Mouse (Mus musculus): ENCODE data around the gene Zfp449. TPM values are rescaled to one million over a fixed set of nuclear protein-coding genes. Genes with fewer than 3 reads are reported as not detected.

Zfp449 gene
- total RNA-seq (2022): 1 to 10 TPM; 3.5 to 5.4 (median 4.8) TPM

- peak; percentile 64 to 77 for DNase-seq (ENCODE audit: low spot score in 2 of 2)
Observed at GRCm38 (mm10) chrX:56346176-56346931, at the start of gene Zfp449. Gene Zfp449, plus strand, starts transcription at chrX:56346400.

- no peak for DNase-seq (ENCODE audit: low spot score in 2 of 2)
Observed at GRCm38 (mm10) chrX:56307597-56307996, 38.6 kb upstream of the Zfp449 start.

DNA sequence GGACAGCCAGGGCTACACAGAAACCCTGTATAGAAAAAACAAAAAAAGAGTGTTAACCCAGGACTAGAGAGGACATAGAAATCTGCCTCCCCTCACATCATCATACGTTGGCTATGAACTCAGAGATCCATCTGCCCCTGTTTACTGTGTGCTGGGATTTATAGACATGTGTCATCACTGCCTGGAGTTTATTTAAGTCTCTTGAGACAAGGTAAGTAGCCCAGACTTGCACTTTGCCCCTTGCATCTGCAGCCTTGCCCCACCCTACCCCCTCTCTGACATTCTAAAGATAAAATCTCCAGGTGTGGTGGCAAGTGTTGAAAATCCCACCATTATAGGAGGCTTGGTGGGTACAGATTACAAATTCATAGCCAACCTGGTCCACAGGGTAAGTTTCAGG lies 33.4 kb upstream of the Zfp449 start:
- DNase-seq (ENCODE audit: low spot score in 2 of 2): no peak

DNA sequence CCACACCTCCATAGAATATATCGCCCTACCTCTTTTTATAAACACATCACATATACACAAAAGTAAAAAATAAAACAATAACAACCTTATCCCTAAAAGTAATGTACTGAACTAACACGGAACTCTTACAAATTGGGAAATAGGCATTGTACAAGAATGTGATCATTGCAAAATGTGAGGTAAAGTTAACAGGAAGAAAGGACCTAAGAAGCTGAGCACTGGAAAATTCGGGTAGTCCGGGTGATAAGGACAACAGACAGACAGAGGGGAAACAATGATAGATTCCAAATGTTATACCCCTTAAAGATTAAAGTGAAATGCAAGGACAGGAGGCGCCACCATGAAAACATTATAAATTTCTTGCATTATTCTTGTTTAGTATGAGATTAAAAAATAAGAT lies 24.1 kb upstream of the Zfp449 start:
- DNase-seq (ENCODE audit: low spot score in 2 of 2): no peak

DNA sequence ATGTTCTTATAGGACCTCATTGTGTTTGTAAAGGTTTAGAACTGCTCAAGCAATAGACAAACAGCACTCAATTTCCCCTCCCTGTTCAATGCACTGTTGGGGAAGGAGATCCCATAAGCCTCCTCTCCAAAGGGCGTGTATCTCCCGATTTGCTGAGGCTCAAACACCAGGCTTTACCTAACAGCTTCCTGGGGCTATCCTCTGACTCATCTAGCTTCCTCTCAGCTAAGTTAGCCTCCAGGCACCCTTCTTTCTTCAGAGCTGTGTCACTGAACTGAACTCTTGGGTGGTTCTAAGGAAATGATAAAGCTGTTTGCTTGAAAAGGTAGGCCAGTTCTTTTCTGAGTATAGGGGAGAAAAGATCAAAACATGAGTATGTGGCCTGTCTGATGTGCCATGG lies 23.5 kb upstream of the Zfp449 start:
- no peak for DNase-seq (ENCODE audit: low spot score in 2 of 2)

DNA sequence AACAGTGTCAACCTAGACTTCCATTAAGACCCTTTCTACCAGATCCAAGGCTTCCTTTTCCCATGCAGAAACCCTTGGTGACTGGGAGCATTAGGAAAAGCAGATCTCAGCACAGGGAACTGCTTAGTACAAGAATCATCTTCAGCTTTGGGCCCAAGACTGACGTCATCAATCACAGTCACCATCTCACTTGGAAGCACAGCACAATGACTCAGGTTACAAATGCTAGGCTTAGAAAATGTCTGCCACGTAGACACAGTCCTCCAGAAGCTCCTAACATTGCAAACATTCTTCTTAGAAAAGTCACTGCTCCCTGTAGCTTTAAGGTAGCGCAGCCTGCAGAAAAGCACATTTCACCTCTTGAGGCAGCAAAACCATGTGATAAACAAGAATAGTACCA lies 14.2 kb upstream of the Zfp449 start:
- no peak for DNase-seq (ENCODE audit: low spot score in 2 of 2)

DNA sequence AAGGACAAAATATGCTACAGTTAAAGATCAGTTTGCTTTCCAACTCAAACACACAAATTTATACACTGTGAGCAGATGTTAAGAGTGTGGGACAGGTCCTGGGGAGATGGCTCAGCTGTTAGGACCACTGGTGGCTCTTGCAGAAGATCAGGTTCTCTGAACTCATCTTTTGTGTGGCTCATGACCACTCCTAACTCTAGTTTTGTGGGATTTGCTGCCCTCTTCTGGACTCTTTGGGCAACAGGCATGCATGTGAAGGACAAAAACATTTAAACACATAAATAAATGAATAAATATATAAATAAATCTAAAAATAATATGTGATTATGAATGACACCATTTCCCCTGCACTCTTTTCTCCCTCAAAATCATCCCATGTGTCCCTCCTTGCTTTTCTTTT lies 5.9 kb upstream of the Zfp449 start:
- peak in 1 of 2 experiments; percentile 7 for DNase-seq (ENCODE audit: low spot score in 2 of 2)

- no peak for DNase-seq (ENCODE audit: low spot score in 2 of 2)
Observed at GRCm38 (mm10) chrX:56342921-56343320, 3.3 kb upstream of the Zfp449 start.

DNA sequence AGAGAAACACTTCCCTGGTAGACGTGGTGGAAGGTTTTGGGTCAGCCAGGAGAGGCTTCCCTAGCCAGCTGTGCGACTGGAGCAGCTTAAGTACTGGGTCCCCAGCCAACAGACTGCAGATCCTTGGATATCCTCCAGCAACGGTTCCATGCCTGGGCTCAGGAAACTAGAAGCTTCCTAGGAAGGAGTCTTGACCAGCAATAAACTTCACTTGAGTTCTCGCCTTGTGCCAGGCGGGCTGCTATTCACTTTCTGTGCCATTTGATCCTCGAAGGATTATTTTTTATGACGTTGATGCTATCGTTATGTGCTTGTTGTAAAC lies 693 bp downstream of the Zfp449 start:
- peak in 1 of 2 experiments; percentile 10 for DNase-seq (ENCODE audit: low spot score in 2 of 2)

- DNase-seq (ENCODE audit: low spot score in 2 of 2): peak; percentile 29 to 32
Observed at GRCm38 (mm10) chrX:56374431-56375128, 28.4 kb downstream of the Zfp449 start, which contains the start of gene Smim10l2a. Gene Smim10l2a, plus strand, starts transcription at chrX:56374586.

DNA sequence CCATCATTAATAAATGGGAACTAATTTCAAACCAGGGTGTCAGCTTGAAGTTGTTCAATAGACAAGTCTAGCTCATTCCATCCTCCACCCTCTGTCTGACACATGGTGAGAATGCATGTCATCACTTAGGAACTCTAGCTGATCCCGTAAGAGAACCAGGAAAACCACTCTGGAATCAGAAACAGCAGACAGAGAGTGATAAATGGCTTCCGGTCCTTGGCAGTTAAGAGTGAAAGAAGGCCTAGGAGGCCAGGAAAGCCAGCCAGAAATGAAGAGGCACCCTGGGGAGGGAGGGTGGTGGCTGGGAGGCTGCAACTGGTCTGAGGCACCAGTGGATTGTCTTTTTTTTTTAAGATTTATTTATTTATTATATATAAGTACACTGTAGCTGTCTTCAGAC lies 34.7 kb downstream of the Zfp449 start:
- DNase-seq (ENCODE audit: low spot score in 2 of 2): no peak

GRCm38 (mm10) chrX:56384142-56384541 lies 37.9 kb downstream of the Zfp449 start:
- no peak for DNase-seq (ENCODE audit: low spot score in 2 of 2)

GRCm38 (mm10) chrX:56404646-56405045 lies 58.4 kb downstream of the Zfp449 start:
- DNase-seq (ENCODE audit: low spot score in 2 of 2): no peak

GRCm38 (mm10) chrX:56405482-56405881 lies 59.3 kb downstream of the Zfp449 start:
- DNase-seq (ENCODE audit: low spot score in 2 of 2): no peak

DNA sequence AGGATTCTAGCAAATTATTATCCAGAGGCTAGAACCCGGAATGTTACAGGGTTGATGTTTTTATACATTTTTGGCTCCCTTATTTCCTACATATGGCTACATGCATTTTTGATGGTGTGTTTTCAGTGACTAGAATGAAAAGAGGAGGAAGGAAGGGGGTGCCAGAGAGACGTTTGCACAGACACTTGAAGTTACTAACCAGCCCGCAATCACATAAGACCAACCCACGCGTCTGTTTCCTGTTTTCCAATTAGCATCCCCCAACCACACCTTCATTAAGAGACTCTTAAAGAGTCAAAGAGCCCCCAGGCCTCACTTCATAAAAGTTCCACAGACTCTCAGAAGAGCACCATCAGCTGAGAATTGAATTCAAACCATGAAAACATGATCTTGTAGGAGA lies 59.9 kb downstream of the Zfp449 start:
- DNase-seq (ENCODE audit: low spot score in 2 of 2): no peak

Other genes with a start within 250 kb of the Zfp449 start
- gene 3830403N18Rik, start 209.8 kb upstream of the Zfp449 start, total RNA-seq (2022): 1 to 10 TPM in 1 of 4 experiments, under 1 TPM in 1, not detected in 2; 0.38 to 1.8 TPM
- not detected for gene Gm773, start 133.5 kb upstream of the Zfp449 start, total RNA-seq (2022)
- 10 to 100 TPM; 14.7 to 20.9 (median 17.6) TPM for gene Smim10l2a, start 28.2 kb downstream of the Zfp449 start, total RNA-seq (2022)
- gene Gm2174, start 101.6 kb downstream of the Zfp449 start, total RNA-seq (2022): not detected
- gene Ints6l, start 108.5 kb downstream of the Zfp449 start, total RNA-seq (2022): 10 to 100 TPM; 30.0 to 49.3 (median 38.8) TPM
- gene Gm10477, start 178.3 kb downstream of the Zfp449 start, total RNA-seq (2022): not detected
- gene Gm648, start 203.2 kb downstream of the Zfp449 start, total RNA-seq (2022): not detected